Mouse (Mus musculus) liver, adult 2 months (tissue): Measurements from ENCODE around the gene 4932414N04Rik. TPM values are rescaled to one million over a fixed set of nuclear protein-coding genes. Genes with fewer than 3 reads are reported as not detected.
"Not testable (repeated sequence)": the region's sequence is repeated elsewhere in the genome, so short reads cannot be mapped to it uniquely, and the experiment has no call there.

ENCODE experiments used
- DNase-seq: peaks from one replicate; pipeline ENCODE4 v3.0.0-alpha.2; 2011; ENCODE audit warnings: low read depth, low spot score; ENCODE audit errors: extremely low read depth
- H3K27ac ChIP-seq: fragments of 200-500 bp; replicated peaks from 2 replicates; pipeline ENCODE4 v1.5.1; 2012; ENCODE audit warnings: low read depth, mild to moderate bottlenecking, control low read depth, inconsistent platforms, low read length; ENCODE audit not compliant: insufficient read depth
- H3K27me3 ChIP-seq: fragments of 200-500 bp; 2 replicates; pipeline ENCODE4 v1.6.1; 2012; ENCODE audit warnings: mild to moderate bottlenecking, moderate library complexity, low read length, inconsistent platforms; ENCODE audit not compliant: control insufficient read depth, insufficient read depth
- H3K36me3 ChIP-seq: fragments of 200-500 bp; 2 replicates; pipeline ENCODE4 v1.6.1; 2012; ENCODE audit warnings: low read length, inconsistent platforms; ENCODE audit not compliant: control insufficient read depth, insufficient read depth
- H3K4me1 ChIP-seq: fragments of 200-500 bp; 2 replicates; pipeline ENCODE4 v1.6.1; 2011; ENCODE audit warnings: low read length; ENCODE audit not compliant: control insufficient read depth, insufficient read depth
- H3K4me3 ChIP-seq: fragments of 200-500 bp; 2 replicates; pipeline ENCODE4 v1.5.1; 2011; ENCODE audit warnings: low read depth, mild to moderate bottlenecking, control low read depth, low read length, moderate library complexity; ENCODE audit not compliant: insufficient read depth
- H3K79me2 ChIP-seq: fragments of 200-500 bp; 2 replicates; pipeline ENCODE4 v1.6.1; 2012; ENCODE audit warnings: inconsistent platforms, mild to moderate bottlenecking, low read length, moderate library complexity; ENCODE audit not compliant: control insufficient read depth, insufficient read depth
- H3K9ac ChIP-seq: fragments of 200-500 bp; 2 replicates; pipeline ENCODE4 v1.6.1; 2012; ENCODE audit warnings: low read depth, mild to moderate bottlenecking, control low read depth, inconsistent platforms, low read length
- CTCF ChIP-seq: fragments of 200-500 bp; IDR thresholded peaks from 2 replicates; pipeline ENCODE4 v1.5.1; 2011; ENCODE audit warnings: low read depth, low read length, control low read depth
- POLR2A ChIP-seq: fragments of 200-500 bp; IDR thresholded peaks from 2 replicates; pipeline ENCODE4 v1.6.1; 2011; ENCODE audit warnings: low read length, control low read depth; ENCODE audit not compliant: insufficient read depth; ENCODE audit errors: extremely low read depth
- WGBS: fragments of 180-500 bp; shearing (Covaris S2); methylation state at CpG from one replicate; pipeline ENCODE4 v1.1.7; 2018; 5-methylcytosine and 5-hydroxymethylcytosine counted together
- polyA plus RNA-seq: library from polyadenylated mRNA; depleted of rRNA; stranded (reverse); fragments of >200 nt; gene quantifications from 2 replicates; pipeline ENCODE4 v1.2.3, GENCODE M21; 2012; rRNA removed
- total RNA-seq: library from RNA; depleted of rRNA; stranded (reverse); fragments of >200 nt; gene quantifications from 2 replicates; pipeline ENCODE4 v1.2.3, GENCODE M21; 2014; rRNA removed

4932414N04Rik gene
- total RNA-seq (not detected in 2 replicates), polyA plus RNA-seq (not detected in 2 replicates)

DNA sequence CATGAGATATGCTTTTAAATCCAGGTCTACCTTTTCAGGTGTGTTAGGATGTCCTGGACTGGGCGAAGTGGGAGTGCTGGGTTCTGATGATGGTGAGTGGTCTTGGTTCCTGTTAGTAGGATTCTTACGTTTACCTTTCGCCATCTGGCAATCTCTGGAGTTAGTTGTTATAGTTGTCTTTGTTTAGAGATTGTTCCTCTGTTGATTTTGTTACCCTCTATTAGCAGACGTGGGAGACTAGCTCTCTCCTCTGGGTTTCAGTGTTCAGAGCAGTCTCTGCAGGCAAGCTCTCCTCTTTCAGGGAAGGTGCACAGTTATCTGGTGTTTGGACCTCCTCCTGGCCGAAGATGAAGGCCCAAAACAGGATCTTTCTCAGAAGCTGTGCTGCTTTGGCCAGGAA, at the start of gene 4932414N04Rik:
4932414N04Rik (plus strand) TSS at position 301 of the 400 bp plus-strand sequence.
- not testable (repeated sequence) for H3K79me2 ChIP-seq, H3K27me3 ChIP-seq, H3K27ac ChIP-seq, H3K4me3 ChIP-seq, H3K36me3 ChIP-seq, H3K9ac ChIP-seq, DNase-seq, H3K4me1 ChIP-seq
- WGBS: 57% methylated on average over 2 of the region's 5 CpGs

DNA sequence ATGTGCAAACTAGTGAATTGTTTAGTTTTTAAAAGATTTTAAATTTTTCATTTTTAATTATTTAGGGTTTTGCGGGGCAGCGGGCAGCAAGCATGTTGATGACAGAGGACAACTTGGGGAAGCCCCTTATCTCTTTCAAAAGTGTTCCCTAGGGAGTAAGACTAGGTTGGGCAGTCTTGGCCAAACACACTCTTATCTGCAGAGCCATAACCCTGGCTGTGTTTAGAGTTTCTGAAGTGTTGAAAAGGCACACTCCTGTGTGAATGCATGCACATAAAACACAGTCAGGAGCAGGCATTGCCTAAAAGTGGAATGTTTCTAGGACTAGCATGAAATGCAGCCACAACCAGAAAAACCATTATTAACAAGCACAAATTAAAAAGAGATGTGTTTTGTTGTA, 75.9 kb downstream of the 4932414N04Rik start:
- Histone ChIP-seq H3K27me3 (no peaks in the 10 kb centered on the region), H3K27ac (no peak overlapping the region), H3K9ac (no peak overlapping the region), H3K4me1 (no peaks in the 10 kb centered on the region), H3K79me2 (no peaks in the 10 kb centered on the region), H3K36me3 (no peaks in the 10 kb centered on the region), H3K4me3 (no peak overlapping the region)
- DNase-seq: no peak
- WGBS: 56% methylated on average over 2 of the region's 2 CpGs
- TF ChIP-seq POLR2A: no peak
- no peak for TF ChIP-seq CTCF

DNA sequence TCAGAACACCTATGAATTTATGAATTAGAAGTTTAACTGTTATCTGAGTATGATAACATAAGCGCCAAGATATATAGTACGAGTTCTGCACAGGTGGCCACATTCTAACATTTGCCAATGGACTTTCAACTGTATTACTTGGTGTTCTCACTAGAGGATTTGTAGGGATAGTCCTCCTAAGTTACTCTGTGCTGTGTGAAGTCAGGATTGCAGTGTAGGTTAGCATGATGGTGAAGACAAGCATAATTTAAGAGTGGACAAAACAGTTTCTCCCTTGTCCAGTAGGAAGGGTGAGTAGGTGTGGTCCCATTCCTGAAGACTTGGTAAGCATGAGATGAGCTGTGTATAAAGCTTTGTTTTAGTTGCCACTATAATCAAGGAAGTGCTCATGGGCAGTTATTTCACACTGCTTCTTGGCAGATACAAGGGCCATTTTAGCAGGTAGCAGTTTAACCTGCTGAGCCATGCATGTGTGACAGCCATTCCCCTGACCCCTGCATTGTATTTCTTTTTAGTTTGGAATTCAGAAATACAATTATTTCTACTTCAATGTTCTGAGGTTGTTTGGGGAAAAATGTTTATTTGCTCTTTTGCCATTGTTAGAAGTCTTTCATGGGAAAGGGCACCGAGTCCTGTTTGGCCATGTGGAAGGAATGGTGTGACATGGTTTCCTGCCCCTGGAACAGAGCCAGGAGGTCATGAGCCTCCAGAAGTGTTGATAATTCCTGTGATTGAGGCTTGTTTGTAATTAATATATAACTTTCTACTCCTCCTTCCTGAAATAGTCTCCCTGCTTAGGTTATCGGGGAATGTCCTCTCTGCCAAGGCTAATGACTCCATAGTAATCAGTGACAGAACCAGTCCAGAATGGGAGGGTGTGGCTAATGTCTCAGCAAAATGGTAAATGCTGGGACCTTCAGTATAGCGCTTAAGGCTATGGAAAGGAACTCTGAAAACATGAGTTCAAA, 83.8 kb downstream of the 4932414N04Rik start:
- Histone ChIP-seq H3K27ac (no peak overlapping the region), H3K4me3 (no peak overlapping the region), H3K9ac (no peak overlapping the region), H3K79me2 (no peaks in the 10 kb centered on the region), H3K27me3 (no peaks in the 10 kb centered on the region), H3K4me1 (no peaks in the 10 kb centered on the region), H3K36me3 (no peaks in the 10 kb centered on the region)
- TF ChIP-seq CTCF (no peak), POLR2A (no peak)
- WGBS: 74% methylated on average over 5 of the region's 5 CpGs
- peak; percentile 41 for DNase-seq

DNA sequence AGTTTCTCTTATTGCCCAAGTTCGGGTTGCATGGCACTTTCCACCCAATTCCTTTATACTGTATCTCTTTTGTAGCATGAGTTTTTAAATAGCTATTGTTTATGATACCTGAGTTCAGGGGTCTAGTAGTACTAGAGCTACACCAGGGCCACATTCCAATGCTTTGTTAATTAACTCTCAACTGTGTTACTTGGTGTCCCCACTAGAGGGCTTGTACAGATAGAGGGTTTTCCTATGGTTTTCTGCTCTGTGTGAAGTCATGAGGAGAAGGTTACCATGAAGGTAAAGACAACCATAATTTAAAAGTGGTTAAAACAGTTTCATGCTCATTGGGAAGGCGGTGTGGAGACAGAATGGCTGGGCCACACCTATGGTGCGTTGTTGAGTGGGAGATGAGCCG, 88.3 kb downstream of the 4932414N04Rik start:
- TF ChIP-seq POLR2A (no peak), CTCF (0 out of 2 replicates have a peak, but pooled peaks have one; percentile 8)
- Histone ChIP-seq H3K27ac (no peak overlapping the region), H3K4me1 (no peaks in the 10 kb centered on the region), H3K4me3 (no peak overlapping the region), H3K36me3 (no peaks in the 10 kb centered on the region), H3K9ac (no peak overlapping the region), H3K79me2 (no peaks in the 10 kb centered on the region), H3K27me3 (no peaks in the 10 kb centered on the region)
- WGBS: 81% methylated on average over 4 of the region's 4 CpGs
- peak; percentile 7 for DNase-seq

DNA sequence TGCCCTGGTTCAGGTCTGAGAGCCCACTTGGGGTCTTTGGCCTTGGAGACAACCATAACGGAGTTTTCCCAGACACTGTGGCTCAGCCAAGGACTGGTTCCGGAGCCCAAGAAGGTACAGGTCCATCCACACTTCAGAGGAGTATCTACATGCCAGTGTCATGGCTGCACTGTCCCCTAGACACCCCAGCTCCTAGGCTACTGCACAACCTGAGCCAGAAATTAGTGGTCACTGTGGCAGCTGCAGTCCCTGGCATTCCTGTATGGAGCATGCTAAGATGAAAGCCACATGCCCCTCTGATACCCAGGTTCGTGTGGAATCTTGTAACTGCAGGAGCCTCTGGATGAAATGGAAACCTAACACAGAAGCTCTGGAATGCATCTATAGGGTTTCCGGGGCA, 99.9 kb downstream of the 4932414N04Rik start:
- Histone ChIP-seq H3K4me3 (no peak overlapping the region), H3K27ac (no peak overlapping the region), H3K36me3 (no peaks in the 10 kb centered on the region), H3K9ac (no peak overlapping the region), H3K27me3 (no peaks in the 10 kb centered on the region), H3K4me1 (no peaks in the 10 kb centered on the region), H3K79me2 (no peaks in the 10 kb centered on the region)
- WGBS: 75% methylated on average over 4 of the region's 4 CpGs
- no peak for TF ChIP-seq POLR2A
- no peak for TF ChIP-seq CTCF
- no peak for DNase-seq

DNA sequence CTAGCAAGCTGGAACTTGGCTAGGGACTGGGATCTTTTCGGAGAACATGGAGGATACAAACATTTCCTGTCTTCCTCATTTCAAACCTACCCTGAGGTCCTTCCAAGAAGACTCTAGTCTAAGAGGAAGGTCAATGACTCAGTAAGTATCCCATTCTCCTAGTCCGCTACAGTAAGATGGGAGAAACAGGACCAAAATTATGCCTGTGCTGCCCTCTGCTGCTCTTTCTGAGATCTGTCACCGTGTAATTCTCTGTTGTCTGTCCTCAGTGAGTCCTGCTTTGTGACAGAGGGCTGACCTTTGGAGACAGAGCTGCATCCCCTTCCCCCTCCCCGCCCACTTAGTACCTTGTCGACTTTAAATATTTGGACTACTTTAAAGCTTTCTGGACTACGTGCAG, 100.5 kb downstream of the 4932414N04Rik start:
- DNase-seq: peak; percentile 28
- WGBS: 15% methylated on average over 6 of the region's 6 CpGs

More for the DNA sequence above, 100.5 kb downstream of the 4932414N04Rik start:
- Histone ChIP-seq H3K79me2 (no peaks in the 10 kb centered on the region), H3K4me1 (no peaks in the 10 kb centered on the region), H3K36me3 (no peaks in the 10 kb centered on the region), H3K27ac (no peak overlapping the region), H3K4me3 (no peak overlapping the region), H3K9ac (no peak overlapping the region), H3K27me3 (no peaks in the 10 kb centered on the region)
- TF ChIP-seq CTCF (peak; percentile 41), POLR2A (no peak)
